Mouse (Mus musculus) layer of hippocampus, adult 18-20 months (tissue): ENCODE data around the gene Cul4b. TPM values are rescaled to one million over a fixed set of nuclear protein-coding genes. Genes with fewer than 3 reads are reported as not detected.
A peak's percentile ranks its signal among the peaks of the same experiment; 100 is the strongest.
"Not testable (repeated sequence)": the region's sequence is repeated elsewhere in the genome, so short reads cannot be mapped to it uniquely, and the experiment has no call there.

ENCODE experiments used
- DNase-seq, 2 experiments: peaks; one replicate each; pipeline ENCODE4 v3.0.0; 2022; ENCODE audit warnings: low spot score in 2 of 2
- long read RNA-seq: library from polyadenylated mRNA; stranded (forward); transcript quantifications from one replicate; pipeline ENCODE4 v2.0.0, GENCODE M21; 2021
- total RNA-seq, 2 experiments: library from RNA; stranded (reverse); gene quantifications; 2 replicates each; pipeline ENCODE4 v1.2.3; 2021

Gene Cul4b
- total RNA-seq, result 10 to 100 TPM; 32.5 to 33.9 TPM
- long read RNA-seq, transcript Cul4b-201 (20 exons, 3,354 nt), result major isoform, 20 of 36 reads
- long read RNA-seq, partial matches to known transcripts, result 10 of 36 reads
- long read RNA-seq, other reads (novel, unspliced or antisense), result 6 of 36 reads

DNA sequence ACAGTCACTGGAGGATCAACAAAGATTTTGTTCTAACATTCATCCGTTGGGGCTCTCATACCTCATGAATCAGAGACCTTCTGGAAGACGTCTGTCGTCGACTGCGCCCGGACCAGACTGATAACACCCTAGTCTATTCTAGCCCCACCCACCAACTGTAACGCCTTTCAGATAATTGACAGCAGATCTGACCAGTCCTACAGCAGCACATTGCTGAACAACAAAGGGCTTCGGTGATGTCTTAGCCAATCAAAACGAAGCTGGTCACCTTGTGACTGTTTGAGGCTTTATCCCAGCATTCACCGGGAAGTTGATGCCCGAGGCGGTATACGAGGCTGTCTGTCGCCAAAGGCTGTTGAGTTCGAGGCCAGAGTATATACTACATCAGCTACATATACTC lies at the start of gene Cul4b:
Cul4b (minus strand) TSS at position 119 of the 400 bp plus-strand sequence.
- no peak for DNase-seq

- peak; percentile 1 to 25 for DNase-seq
Observed at GRCm38 (mm10) chrX:38600995-38601369, 25.0 kb upstream of the Cul4b start.

DNA sequence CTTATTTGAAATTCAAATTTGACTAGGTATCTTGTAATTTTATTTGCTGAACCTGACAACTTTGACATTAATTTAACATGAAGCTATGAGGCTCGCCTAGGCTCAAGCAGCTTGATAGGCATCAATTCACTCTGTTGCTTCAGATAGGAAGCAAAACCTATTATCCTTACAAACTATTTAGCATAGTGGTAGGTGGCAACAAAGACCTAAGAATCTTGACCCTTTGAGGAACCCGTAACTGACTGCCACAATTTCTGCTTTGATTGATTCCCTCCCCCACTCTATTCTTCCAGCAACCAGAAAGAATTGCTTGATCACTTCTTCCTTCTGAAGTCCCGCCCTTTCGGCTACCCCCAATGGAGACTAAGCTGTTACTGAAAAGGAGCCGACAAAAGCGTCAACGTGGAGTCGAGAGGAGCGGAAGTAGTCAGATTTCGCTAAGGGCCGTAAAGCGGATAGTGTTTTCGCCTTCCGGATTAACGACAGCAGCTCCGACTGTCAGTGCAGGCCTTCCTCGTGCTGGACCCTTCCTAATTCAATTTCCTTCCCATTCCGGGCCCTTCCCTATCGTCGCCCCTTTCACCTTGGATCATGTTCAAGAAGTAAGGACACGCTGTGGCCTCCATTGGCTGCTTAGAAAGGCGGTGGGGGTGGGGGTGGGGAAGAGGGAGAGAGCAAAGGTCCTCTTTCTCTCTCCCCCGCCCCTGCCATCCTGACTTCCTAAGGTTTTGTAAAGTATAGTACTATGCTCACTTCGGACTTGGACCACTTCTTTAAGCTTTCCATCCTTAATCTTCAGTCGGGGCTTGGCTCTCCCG lies 24.4 kb upstream of the Cul4b start, which contains the start of gene Mcts1:
Mcts1 (plus strand) TSS at position 402 of the 818 bp plus-strand sequence.
- DNase-seq, result peak; percentile 77 to 86

GRCm38 (mm10) chrX:38593180-38593889 lies 17.3 kb upstream of the Cul4b start:
- no peak for DNase-seq

DNA sequence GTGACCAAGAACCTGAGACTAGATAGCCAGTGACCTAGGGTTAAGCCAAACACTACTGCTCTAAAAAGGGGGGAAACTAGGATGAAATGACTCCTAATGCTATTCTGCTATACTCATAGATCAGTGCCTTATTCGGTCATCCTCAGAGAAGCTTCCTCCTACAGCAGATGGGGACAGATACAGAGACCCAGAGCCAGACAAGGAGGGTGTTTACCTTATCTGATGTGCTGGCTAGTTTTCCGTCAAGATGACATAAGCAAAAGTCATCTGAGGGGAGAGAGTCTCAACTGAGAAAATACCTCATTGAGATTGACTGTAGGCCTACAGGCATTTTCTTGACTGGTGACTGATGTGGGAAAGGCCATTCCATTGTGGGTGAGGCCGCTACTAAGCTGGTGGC lies 15.8 kb upstream of the Cul4b start:
- DNase-seq, result no peak

DNA sequence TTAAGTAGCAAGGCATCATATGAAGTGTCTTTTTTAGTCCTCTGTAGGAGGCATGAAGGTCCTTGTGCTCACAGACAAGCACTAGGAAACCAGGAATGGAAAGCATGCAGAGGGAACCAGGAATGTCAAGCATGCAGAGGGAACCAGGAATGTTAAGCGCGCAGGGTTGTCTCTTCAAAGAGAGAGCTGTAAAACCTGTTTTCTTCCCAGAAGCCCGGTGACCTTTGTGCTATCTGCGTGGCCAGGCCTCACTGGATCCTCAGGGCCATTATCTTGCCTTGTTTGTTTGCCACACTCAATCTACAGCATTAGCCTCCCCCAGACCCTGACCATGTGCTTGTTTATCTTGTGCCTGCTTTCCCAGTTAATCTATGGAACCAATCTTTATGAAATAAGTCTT lies 13.8 kb upstream of the Cul4b start:
- no peak for DNase-seq

GRCm38 (mm10) chrX:38583261-38583660 lies 7.3 kb upstream of the Cul4b start:
- DNase-seq, result no peak

DNA sequence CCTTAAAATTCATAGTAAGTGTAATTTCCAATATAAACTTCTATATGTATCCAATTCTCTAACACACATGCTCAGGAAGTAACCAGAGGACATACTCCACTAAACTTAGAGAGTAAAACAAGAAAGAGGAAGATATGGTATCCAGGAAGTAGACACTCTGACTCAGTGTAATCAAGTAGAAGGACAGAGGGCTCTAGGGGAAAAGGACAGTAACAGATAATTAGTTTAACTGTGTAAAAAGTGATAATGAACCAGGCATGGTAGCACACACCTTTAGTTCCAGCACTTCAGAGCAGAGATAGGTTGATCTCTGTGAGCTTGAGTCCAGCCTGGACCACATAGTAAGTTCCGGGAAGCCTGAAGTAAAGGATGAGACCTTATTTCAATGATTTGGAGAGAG lies 5.1 kb upstream of the Cul4b start:
- DNase-seq, result no peak

DNA sequence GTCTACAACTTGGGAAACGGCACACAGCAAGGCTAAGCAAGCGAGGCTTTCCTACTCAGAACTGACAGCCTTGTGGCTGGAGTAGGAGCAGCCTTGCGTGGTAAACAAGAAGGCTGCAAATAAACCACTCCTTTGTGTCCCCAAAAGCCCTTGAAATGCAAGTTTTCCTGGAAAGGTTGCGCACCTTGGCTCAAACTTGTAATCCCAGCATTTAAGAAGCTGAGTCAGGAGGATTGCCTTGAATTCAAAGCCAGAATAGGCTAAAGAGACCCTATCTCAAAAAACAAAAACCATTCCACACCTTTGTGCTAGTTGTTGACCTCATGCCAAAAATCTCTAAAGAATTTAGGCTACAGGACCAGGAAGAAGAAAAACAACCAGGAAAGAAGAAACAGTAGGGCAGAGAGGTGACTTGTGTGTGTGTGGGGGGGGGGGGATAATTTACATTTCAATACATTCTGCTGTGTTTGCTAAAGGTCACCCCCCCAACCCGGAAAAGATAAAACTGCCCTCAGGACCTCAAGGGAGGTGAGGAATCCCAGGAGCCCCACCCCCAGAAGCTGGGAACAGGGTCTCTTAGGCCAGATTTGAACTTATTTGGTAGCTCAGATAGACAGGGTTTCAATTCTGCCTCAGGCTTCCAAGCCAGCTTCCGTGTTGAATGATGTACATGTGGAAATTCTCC lies 9.3 kb downstream of the Cul4b start:
- DNase-seq, result no peak

DNA sequence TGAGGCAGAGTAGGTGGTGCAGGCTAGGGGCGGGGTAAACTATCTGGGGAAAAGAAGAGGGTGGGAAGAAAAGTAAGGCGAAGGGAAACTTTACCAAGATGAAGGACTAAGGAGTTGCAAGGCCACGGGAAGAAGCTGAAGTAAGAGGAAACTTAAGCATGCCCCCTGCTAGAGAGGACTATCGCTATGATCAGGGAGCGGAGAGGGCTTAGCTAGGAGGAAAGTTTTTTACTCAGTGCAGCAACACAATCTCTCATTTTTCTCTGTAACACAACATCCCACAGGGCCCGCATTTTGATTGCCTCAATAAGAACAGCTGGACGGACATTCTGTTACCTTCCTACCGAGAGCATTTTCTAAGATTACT lies 10.8 kb downstream of the Cul4b start:
- DNase-seq, result no peak

DNA sequence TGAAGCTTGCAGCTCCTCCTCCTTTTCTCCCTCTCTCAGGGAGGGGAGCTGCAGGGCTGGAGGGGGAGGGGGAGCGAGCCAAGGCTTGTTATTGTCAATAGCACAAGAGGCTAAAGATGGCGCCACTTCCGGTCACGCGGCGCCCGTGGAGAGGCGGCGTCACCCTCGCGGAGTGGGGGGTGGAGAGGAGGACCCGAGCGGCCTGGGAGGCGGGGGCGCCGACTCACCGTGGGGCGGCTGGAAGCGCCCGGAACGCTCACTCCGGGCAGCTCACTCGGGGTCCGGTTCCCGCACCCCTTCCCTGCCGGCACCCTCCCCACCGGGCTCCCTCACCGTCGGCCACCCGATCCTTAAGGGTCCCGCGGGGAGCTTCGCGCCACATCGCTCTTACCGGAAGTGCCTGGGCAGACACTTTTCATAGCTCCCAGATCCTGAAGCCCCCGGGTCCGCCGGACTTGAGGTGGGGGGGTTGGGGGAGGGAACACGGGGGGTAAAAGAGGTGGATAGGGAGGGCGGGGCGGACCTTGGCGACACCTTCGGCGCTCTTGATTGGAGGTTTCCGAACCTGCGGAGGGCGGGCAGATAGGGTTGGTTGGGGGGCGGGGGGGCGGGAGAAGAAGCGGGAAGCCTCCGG lies 11.3 kb downstream of the Cul4b start:
- peak; percentile 89 to 92 for DNase-seq

DNA sequence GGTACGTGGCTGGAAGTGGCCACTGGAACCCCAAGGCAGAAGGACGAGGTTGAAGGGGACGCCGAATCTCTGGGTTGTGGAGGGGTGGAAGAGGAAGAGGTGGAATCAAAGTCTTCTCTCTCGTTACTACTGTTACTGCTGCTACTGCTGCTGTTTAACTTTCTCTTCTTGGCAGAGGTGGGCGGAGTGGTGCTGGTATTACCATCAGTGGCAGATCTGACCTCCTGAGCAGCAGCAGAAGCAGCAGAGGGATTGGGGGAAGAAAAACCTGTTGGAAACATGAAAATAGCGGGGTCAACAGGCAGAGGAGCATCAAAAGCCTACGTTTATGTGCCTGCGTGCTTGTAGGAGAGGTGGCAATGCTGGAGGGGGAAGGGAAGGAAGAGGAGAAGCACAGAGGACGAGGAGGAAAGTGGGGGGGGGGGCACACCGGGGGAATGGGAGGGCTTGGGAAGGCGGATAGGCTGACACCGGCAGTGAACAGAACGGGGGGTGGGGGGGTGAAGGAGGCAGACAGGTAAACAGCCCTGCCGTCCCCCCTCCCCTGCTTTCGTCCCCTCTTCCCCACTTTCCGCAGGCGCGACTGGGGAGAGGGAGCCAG lies 12.0 kb downstream of the Cul4b start:
- peak in 1 of 2 experiments; percentile 22 for DNase-seq

DNA sequence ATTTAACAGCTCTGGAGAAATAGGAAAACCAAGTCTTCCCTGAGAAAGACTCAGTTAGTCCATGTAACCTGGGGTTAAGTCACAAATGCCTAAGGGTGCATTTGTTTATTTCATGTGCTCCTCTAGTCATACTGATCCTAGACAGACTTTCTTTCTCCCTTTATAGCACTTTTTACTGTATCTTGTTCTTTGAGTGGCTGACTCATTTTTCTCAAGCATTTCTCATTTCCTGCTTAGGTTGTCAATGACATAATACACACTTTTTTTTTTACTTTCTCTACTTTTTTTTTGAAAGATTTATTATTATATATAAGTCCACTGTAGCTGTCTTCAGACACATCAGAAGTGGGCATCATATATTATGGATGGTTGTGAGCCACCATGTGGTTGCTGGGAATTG lies 22.7 kb downstream of the Cul4b start:
- DNase-seq, result no peak

- DNase-seq, result peak in 1 of 2 experiments; percentile 21
Observed at GRCm38 (mm10) chrX:38514556-38514955, 61.4 kb downstream of the Cul4b start.

DNA sequence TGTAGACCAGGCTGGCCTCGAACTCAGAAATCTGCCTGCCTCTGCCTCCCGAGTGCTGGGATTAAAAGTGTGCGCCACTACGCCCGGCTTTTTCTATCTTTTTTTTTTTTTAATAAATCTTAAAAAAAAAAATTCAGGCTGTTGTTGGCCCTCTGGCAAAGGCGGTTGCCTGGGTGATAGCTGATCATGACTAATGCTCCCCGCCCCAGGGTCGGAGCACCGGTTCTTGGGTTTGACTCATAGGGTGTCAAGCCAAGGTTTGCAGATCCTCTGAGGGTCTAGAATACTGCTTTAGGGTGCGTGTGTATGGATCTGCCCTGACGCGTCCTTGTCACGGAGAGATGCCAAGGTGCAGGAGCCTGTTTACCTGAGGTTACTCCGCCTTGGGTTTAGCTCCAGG lies 71.2 kb downstream of the Cul4b start:
- no peak for DNase-seq

- not testable (repeated sequence) for DNase-seq
Observed at GRCm38 (mm10) chrX:38502182-38502581, 73.8 kb downstream of the Cul4b start.

DNA sequence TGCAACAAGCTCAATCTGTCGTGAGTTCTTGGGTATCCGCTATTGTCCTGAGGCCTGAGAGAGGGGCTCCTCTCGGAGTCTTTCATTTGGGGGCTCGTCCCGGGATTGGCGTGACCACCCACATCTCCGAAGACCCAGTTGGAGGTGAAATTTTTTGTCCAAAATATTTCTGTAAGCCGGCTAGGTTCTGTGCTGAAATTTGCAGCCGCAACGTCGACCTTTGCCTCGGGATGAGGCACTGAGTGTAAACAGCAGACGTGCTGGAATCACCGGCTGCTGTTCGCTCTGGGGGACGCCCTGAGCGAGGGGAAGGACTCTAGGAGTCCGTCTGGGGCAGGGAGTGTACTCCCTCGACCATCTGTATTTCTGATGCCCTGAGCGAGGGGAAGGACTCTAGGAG lies 90.5 kb downstream of the Cul4b start:
- not testable (repeated sequence) for DNase-seq
